Mouse (Mus musculus): ENCODE measurements around the gene March1.

GRCm38 (mm10) chr8:66269546-66269945 lies 651.8 kb downstream of the March1 start:
- TF ChIP-seq CTCF (IDR thresholded peaks at IDR 0.05; ENCODE audit: borderline replicate concordance, extremely low read depth, insufficient read depth, insufficient read length) (no peak), POLR2A (IDR thresholded peaks at IDR 0.05; ENCODE audit: borderline replicate concordance, extremely low read depth, insufficient read depth, insufficient read length, poor library complexity, severe bottlenecking) (no peak)
